Mouse (Mus musculus) kidney, embryonic 14.5 days (tissue): ENCODE measurements at regions not wholly inside any gene's neighbourhood (a gene's known extent, or its start where the extent isn't known, plus 50 kb on each side); places are given as distances from the start of the nearest gene placed in this dataset.

Experiments
- ATAC-seq: fragments of 200-750 bp; cut with Nextera tagmentation; 2 replicates; pipeline ENCODE4 v1.8.0; 2017; ENCODE audit warnings: moderate number of reproducible peaks, mild to moderate bottlenecking, moderate TSS enrichment, moderate library complexity; ENCODE audit not compliant: low FRiP score, low TSS enrichment
- H3K27ac ChIP-seq: fragments of 300-500 bp; sonication (generic); 2 replicates; pipeline ENCODE4 v1.5.1; 2014; ENCODE audit warnings: low read depth, mild to moderate bottlenecking, low read length, moderate library complexity, mixed read lengths
- H3K27me3 ChIP-seq: fragments of 300-500 bp; sonication (generic); 2 replicates; pipeline ENCODE4 v1.6.1; 2014; ENCODE audit warnings: mild to moderate bottlenecking, low read length; ENCODE audit not compliant: control insufficient read depth, insufficient read depth
- H3K36me3 ChIP-seq: fragments of 300-500 bp; sonication (generic); 2 replicates; pipeline ENCODE4 v1.6.1; 2014; ENCODE audit warnings: low read length, mixed read lengths; ENCODE audit not compliant: control insufficient read depth, insufficient read depth
- H3K4me1 ChIP-seq: fragments of 300-500 bp; sonication (generic); 2 replicates; pipeline ENCODE4 v1.6.1; 2014; ENCODE audit warnings: low read length, mixed read lengths; ENCODE audit not compliant: control insufficient read depth, insufficient read depth
- H3K4me2 ChIP-seq: fragments of 300-500 bp; sonication (generic); replicated peaks from 2 replicates; pipeline ENCODE4 v1.6.1; 2014; ENCODE audit warnings: low read depth, mild to moderate bottlenecking, low read length
- H3K4me3 ChIP-seq: fragments of 300-500 bp; sonication (generic); 2 replicates; pipeline ENCODE4 v1.5.1; 2014; ENCODE audit warnings: mild to moderate bottlenecking, low read length
- H3K9ac ChIP-seq: fragments of 300-500 bp; sonication (generic); 2 replicates; pipeline ENCODE4 v1.6.1; 2014; ENCODE audit warnings: low read depth, mild to moderate bottlenecking, low read length, moderate library complexity
- H3K9me3 ChIP-seq: fragments of 300-500 bp; sonication (generic); 2 replicates; pipeline ENCODE4 v1.6.1; 2016; ENCODE audit warnings: low read length; ENCODE audit not compliant: control insufficient read depth
- WGBS: fragments of 180-500 bp; shearing (Covaris S2); extraction: QIAGEN DNeasy Blood & Tissue Kit; methylation state at CpG from one replicate; pipeline ENCODE4 v1.1.7; 2014; 5-methylcytosine and 5-hydroxymethylcytosine counted together

DNA sequence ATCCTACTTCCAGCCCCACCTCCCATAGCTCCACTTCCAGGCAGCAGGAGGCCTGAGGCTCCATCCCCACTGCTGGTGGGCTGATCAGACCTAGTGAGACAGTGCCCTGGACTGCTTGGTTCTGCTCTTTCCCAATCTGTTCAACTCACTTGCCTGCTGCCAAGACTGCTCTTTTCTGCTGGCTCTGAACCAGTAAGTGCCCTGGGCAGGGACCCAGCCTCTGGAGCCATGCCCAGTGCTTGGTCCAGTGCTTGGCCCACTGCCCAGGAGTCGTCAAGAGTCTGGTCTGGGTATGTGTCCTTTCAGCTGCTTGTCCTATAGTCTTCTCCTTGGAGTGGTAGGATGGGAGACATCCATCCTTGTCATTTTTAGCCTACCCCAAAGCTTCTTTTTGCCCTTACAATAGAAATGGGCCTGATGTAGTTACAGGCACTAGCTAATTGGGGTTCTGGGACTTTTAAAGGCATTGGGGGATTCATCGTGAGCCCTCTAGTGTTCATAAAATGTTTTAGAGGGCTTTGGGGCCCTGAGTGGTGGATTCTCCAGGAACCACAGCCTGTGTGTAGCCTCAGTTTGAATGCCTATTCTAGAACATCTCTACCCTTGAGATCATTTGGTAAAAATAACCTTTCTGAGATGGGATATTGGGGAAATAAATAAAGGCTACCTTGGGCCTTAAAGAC lies 94.7 kb upstream of the Ssbp2 start:
- H3K4me2 ChIP-seq, result no peak overlapping the region
- H3K9me3 ChIP-seq, result no peaks in the 10 kb centered on the region
- no peak for ATAC-seq
- H3K27me3 ChIP-seq, result no peaks in the 10 kb centered on the region
- H3K27ac ChIP-seq, result no peak overlapping the region
- H3K9ac ChIP-seq, result no peak overlapping the region
- H3K36me3 ChIP-seq, result no peaks in the 10 kb centered on the region
- H3K4me1 ChIP-seq, result peaks cover 7% of the 10 kb centered on the region; the same call in 1 of the 2 replicates
- H3K4me3 ChIP-seq, result no peak overlapping the region
- 75% methylated on average over 2 of the region's 2 CpGs for WGBS

DNA sequence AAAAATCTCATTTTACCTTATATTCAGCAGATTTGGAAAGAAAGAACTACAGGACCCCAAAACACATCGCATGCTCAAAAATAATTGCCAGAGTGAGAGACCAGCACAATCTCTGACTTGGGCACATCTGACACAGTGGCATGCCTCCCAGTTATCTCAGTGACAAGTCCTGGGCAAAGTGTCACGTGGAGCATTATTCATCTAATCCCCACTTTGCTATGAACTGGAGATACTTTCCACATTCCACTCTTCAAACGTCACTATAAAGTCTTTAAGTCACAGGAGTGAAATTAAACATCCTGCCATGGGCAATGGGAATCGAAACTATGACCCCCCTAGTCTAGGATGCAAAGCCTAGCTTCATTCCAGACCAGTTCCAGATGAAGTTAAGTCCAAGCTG lies 93.5 kb upstream of the Ssbp2 start:
- ATAC-seq, result no peak
- Histone ChIP-seq H3K9me3 (no peaks in the 10 kb centered on the region), H3K27ac (no peak overlapping the region), H3K4me2 (no peak overlapping the region), H3K4me1 (peaks cover 8% of the 10 kb centered on the region), H3K4me3 (no peak overlapping the region), H3K9ac (no peak overlapping the region), H3K36me3 (no peaks in the 10 kb centered on the region), H3K27me3 (no peaks in the 10 kb centered on the region)
- WGBS, result 78% methylated on average over 4 of the region's 4 CpGs

DNA sequence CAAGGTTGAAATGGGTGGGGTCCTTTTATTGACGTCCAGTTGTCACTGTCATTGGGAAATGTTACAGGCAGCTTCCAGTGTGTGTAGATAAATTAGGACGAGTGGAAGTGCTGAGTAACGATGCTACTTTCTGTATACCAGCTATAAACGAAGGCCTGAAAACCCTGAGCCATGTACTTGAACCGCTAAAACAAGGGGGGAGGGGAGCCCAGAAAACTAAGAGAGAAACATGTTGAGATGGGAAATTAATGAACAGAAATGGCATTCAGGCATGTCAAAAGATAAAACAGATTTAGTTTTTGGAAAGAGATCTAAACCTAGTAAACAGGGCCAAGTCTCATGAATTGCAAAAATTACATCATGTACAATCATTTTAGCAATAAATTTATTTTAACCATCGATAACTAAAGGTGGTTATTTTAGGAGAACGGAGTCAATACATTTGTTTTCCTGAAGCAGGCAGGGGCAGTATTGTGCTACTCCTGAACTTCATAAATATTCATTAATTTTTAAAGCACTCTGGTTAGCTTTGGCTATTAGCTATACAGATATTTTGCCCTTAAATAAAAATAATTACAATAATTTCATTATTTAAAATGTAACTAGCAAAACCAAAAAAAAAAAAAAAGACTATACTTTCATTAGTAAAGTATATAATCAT lies 92.1 kb upstream of the Ssbp2 start:
- Histone ChIP-seq H3K36me3 (no peaks in the 10 kb centered on the region), H3K4me1 (peaks cover 22% of the 10 kb centered on the region), H3K4me3 (no peak overlapping the region), H3K27me3 (no peaks in the 10 kb centered on the region), H3K9me3 (no peaks in the 10 kb centered on the region), H3K4me2 (no peak overlapping the region), H3K27ac (no peak overlapping the region), H3K9ac (no peak overlapping the region)
- no peak for ATAC-seq
- WGBS, result 67% methylated on average over 7 of the region's 7 CpGs

DNA sequence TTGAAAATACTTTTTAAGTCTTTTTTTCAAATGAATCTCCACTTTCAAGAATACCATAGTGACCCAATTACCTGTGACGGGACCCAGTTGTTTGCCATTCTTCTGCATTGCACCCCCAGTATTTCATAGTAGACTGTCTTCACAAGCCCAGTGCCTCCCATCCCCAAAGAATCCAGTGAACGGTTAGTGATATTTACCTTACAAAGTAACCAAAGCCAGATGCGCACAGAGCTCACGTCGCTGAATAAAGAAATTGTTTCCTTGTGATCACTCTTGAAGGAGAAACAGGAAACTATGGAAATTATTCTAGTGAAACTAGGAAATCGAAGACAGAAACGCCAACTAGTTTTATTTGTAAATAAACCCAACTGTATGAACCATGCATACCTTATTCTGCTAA lies 91.4 kb upstream of the Ssbp2 start:
- WGBS, result 83% methylated on average over 7 of the region's 7 CpGs
- peaks cover 27% of the 10 kb centered on the region for H3K4me1 ChIP-seq
- no peak overlapping the region for H3K27ac ChIP-seq

DNA sequence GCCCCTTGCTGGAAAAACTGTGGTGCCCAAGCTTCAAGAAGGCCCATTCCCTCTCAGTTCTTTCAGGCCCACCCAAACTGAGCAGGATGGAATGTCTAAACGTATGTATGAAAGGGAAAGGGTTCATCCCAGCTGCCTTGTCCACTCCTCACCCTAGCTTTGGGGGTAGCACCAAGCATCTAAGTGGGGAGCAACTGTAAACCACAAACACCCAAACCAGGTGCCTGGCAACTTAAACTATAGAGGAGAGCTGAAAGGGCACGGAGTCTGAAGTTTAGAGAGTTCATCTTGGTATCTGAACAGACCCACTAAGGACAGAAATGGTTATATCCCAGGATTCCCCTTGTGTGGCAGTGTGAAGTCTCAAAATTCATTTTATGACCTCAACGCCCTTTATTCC lies 90.1 kb upstream of the Ssbp2 start:
- 30% methylated on average over 3 of the region's 3 CpGs for WGBS

More for the DNA sequence above, 91.4 kb upstream of the Ssbp2 start:
- H3K4me2 ChIP-seq, result no peak overlapping the region
- H3K27me3 ChIP-seq, result no peaks in the 10 kb centered on the region
- no peak overlapping the region for H3K9ac ChIP-seq
- no peaks in the 10 kb centered on the region for H3K36me3 ChIP-seq
- no peak overlapping the region for H3K4me3 ChIP-seq
- no peak for ATAC-seq
- no peaks in the 10 kb centered on the region for H3K9me3 ChIP-seq

DNA sequence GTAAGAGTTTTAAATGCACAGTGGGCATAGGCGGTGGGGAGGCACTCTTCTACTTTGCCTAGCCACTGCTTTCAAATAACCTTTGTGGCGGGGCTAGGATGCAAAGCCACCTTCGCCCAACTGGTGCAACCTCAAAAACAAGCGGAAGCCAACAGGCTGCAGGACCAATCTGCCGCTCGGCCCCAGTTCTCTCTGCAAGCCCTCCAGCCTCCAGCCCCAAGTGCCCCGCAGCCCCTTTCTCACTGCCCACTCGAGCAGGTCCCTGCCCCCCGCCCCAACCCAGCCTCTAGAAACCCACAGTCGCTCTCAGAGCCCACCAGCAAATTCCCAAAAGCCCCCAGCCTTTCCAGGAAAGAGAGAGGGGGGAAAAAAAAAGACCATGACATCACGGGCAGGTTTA lies 89.6 kb upstream of the Ssbp2 start:
- no peaks in the 10 kb centered on the region for H3K27me3 ChIP-seq
- WGBS, result 4% methylated on average over 11 of the region's 11 CpGs
- peak overlapping the region; percentile 42 for H3K4me3 ChIP-seq
- no peaks in the 10 kb centered on the region for H3K9me3 ChIP-seq
- ATAC-seq, result peak; percentile 32
- H3K4me2 ChIP-seq, result peak overlapping the region; percentile 73
- no peaks in the 10 kb centered on the region for H3K36me3 ChIP-seq
- H3K4me1 ChIP-seq, result peaks cover 31% of the 10 kb centered on the region
- peak overlapping the region; percentile 99 for H3K27ac ChIP-seq
- peak overlapping the region; percentile 65 for H3K9ac ChIP-seq

More for the DNA sequence above, 90.1 kb upstream of the Ssbp2 start:
- Histone ChIP-seq H3K36me3 (no peaks in the 10 kb centered on the region), H3K4me2 (peak overlapping the region; percentile 73), H3K27me3 (no peaks in the 10 kb centered on the region), H3K4me3 (peak overlapping the region; percentile 42; the same call in 1 of the 2 replicates), H3K27ac (peak overlapping the region; percentile 99), H3K4me1 (peaks cover 31% of the 10 kb centered on the region), H3K9ac (peak overlapping the region; percentile 65; the same call in 1 of the 2 replicates), H3K9me3 (no peaks in the 10 kb centered on the region)
- no peak for ATAC-seq

DNA sequence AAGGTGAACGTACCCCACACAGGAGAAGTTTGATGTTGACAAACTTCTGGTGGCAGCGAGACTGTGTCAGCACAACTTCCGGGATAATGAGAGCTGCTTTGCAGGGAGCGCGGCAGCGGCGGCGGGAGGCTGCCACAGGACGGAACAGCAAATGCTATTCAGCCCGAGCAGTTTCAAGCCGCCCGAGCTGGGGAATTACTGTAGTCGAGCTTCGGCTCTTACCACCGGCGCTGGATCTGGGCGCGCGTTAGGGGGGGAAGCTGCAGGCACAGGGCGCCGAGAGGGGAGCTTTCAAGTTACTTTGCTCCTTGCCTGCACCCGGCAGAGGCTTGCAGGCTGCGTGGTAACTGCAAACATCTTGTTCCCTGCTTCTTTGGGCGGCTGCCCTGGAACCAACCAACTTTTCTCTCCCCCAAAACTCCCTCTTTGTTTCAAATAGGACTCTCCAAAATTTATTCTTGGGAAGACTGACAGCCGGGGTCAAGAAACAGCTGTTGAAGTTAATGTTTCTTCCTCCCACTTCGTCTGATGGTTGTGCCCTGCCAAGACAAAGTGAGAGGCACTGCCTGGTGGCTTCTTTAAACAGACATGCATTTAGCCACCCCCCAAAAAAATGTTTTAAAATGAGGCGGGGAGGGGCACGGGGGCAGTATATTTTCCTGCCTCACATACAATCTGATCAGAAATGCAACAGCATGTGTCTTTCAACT lies 89.0 kb upstream of the Ssbp2 start:
- Histone ChIP-seq H3K9me3 (no peaks in the 10 kb centered on the region), H3K4me2 (peak overlapping the region; percentile 73), H3K4me1 (peaks cover 31% of the 10 kb centered on the region), H3K4me3 (peak overlapping the region; percentile 42), H3K36me3 (no peaks in the 10 kb centered on the region), H3K9ac (peak overlapping the region; percentile 65), H3K27ac (peak overlapping the region; percentile 99), H3K27me3 (no peaks in the 10 kb centered on the region)
- under 1% methylated on average over 28 of the region's 28 CpGs for WGBS
- ATAC-seq, result peak; percentile 94

DNA sequence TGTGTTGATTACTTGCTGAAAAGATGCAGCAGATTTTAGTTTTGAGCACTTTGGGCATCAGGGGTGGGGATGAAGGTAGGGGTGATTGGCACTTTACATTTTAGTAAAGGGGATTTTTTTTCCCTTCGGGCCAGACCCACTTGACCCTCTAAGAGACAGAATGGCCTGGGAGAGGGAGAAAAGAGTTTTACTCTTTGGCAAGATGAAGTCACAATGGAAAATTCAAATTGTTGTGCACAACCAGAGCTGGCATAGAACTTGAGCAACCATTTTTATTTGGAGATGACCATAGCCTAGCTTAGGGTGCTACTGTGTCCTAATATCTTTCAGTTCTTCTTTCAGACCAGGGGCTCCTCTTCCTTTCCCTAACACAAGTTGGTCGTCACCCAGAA lies 88.5 kb upstream of the Ssbp2 start:
- Histone ChIP-seq H3K27ac (peak overlapping the region; percentile 99), H3K4me2 (peak overlapping the region; percentile 73), H3K4me3 (peak overlapping the region; percentile 42; the same call in 1 of the 2 replicates), H3K9ac (no peak overlapping the region), H3K27me3 (no peaks in the 10 kb centered on the region), H3K4me1 (peaks cover 31% of the 10 kb centered on the region), H3K9me3 (no peaks in the 10 kb centered on the region), H3K36me3 (no peaks in the 10 kb centered on the region)
- ATAC-seq, result 0 out of 2 replicates have a peak, but pooled peaks have one; percentile 0
- 32% methylated on average over 2 of the region's 2 CpGs for WGBS
